Mouse (Mus musculus) midbrain, embryonic 13.5 days (tissue): ENCODE measurements around the gene Matn3. TPM values are rescaled to one million over a fixed set of nuclear protein-coding genes. Genes with fewer than 3 reads are reported as not detected.

Experiments used
- ATAC-seq: fragments of 200-750 bp; cut with Nextera tagmentation; 2 replicates; pipeline ENCODE4 v1.8.0; 2017; ENCODE audit warnings: mild to moderate bottlenecking, moderate TSS enrichment, moderate library complexity
- H3K27ac ChIP-seq: fragments of 300-500 bp; sonication (generic); 2 replicates; pipeline ENCODE4 v1.5.1; 2015; ENCODE audit warnings: inconsistent platforms, mild to moderate bottlenecking, moderate library complexity
- H3K27me3 ChIP-seq: fragments of 300-500 bp; sonication (generic); 2 replicates; pipeline ENCODE4 v1.6.1; 2015; ENCODE audit warnings: mild to moderate bottlenecking, inconsistent platforms
- H3K36me3 ChIP-seq: fragments of 300-500 bp; sonication (generic); 2 replicates; pipeline ENCODE4 v1.6.1; 2015; ENCODE audit warnings: mild to moderate bottlenecking, inconsistent platforms
- H3K4me1 ChIP-seq: fragments of 300-500 bp; sonication (generic); replicated peaks from 2 replicates; pipeline ENCODE4 v1.6.1; 2015; ENCODE audit warnings: inconsistent platforms
- H3K4me2 ChIP-seq: fragments of 300-500 bp; sonication (generic); replicated peaks from 2 replicates; pipeline ENCODE4 v1.6.1; 2015; ENCODE audit warnings: moderate library complexity, mild to moderate bottlenecking, inconsistent platforms
- H3K4me3 ChIP-seq: fragments of 300-500 bp; sonication (generic); replicated peaks from 2 replicates; pipeline ENCODE4 v1.5.1; 2015; ENCODE audit warnings: mild to moderate bottlenecking, inconsistent platforms
- H3K9ac ChIP-seq: fragments of 300-500 bp; sonication (generic); replicated peaks from 2 replicates; pipeline ENCODE4 v1.6.1; 2015; ENCODE audit warnings: mild to moderate bottlenecking, inconsistent platforms
- H3K9me3 ChIP-seq: fragments of 300-500 bp; sonication (generic); 2 replicates; pipeline ENCODE4 v1.6.1; 2016; ENCODE audit warnings: mild to moderate bottlenecking, inconsistent platforms
- WGBS: fragments of 180-500 bp; shearing (Covaris S2); methylation state at CpG from one replicate; pipeline ENCODE4 v1.1.7; 2015; 5-methylcytosine and 5-hydroxymethylcytosine counted together
- polyA plus RNA-seq: library from polyadenylated mRNA; unstranded; fragments of >200 nt; fragmentation: Nextera tagmentation; extraction: Ambion mirVana; gene quantifications from 2 replicates; pipeline ENCODE4 v1.2.1, GENCODE M21; 2015

Gene Matn3
- polyA plus RNA-seq, 1 experiment from 2014 or later, result 0.16 TPM

- H3K27ac ChIP-seq, result no peak overlapping the region
- peaks cover 18% of the 10 kb centered on the region for H3K36me3 ChIP-seq
- 95% methylated on average over 4 of the region's 4 CpGs for WGBS
- H3K9ac ChIP-seq, result no peak overlapping the region
- no peaks in the 10 kb centered on the region for H3K4me1 ChIP-seq
- H3K27me3 ChIP-seq, result no peaks in the 10 kb centered on the region
- no peaks in the 10 kb centered on the region for H3K9me3 ChIP-seq
- ATAC-seq, result no peak
- no peak overlapping the region for H3K4me2 ChIP-seq
- no peak overlapping the region for H3K4me3 ChIP-seq
These were observed 50.6 kb downstream of the Matn3 start for GRCm38 (mm10) chr12:8998318-8998717.

GRCm38 (mm10) chr12:9002038-9002648 is 54.4 kb downstream of the Matn3 start:
- ATAC-seq, result peak; percentile 58
- peaks cover 17% of the 10 kb centered on the region for H3K36me3 ChIP-seq
- WGBS, result 18% methylated on average over 5 of the region's 5 CpGs
- no peak overlapping the region for H3K9ac ChIP-seq
- H3K9me3 ChIP-seq, result no peaks in the 10 kb centered on the region
- no peak overlapping the region for H3K27ac ChIP-seq
- H3K27me3 ChIP-seq, result no peaks in the 10 kb centered on the region
- no peak overlapping the region for H3K4me2 ChIP-seq
- H3K4me1 ChIP-seq, result no peaks in the 10 kb centered on the region
- H3K4me3 ChIP-seq, result no peak overlapping the region

GRCm38 (mm10) chr12:9007146-9007545 is 59.4 kb downstream of the Matn3 start:
- no peak overlapping the region for H3K9ac ChIP-seq
- 70% methylated on average over 4 of the region's 4 CpGs for WGBS

GRCm38 (mm10) chr12:9007811-9008210 is 60.1 kb downstream of the Matn3 start:
- no peaks in the 10 kb centered on the region for H3K27me3 ChIP-seq
- WGBS, result 93% methylated on average over 6 of the region's 6 CpGs
- no peak overlapping the region for H3K9ac ChIP-seq
- ATAC-seq, result no peak
- H3K36me3 ChIP-seq, result peaks cover 17% of the 10 kb centered on the region
- no peak overlapping the region for H3K4me3 ChIP-seq
- no peak overlapping the region for H3K4me2 ChIP-seq
- no peaks in the 10 kb centered on the region for H3K4me1 ChIP-seq
- no peak overlapping the region for H3K27ac ChIP-seq
- no peaks in the 10 kb centered on the region for H3K9me3 ChIP-seq

More at GRCm38 (mm10) chr12:9007146-9007545, 59.4 kb downstream of the Matn3 start:
- no peaks in the 10 kb centered on the region for H3K27me3 ChIP-seq
- no peak overlapping the region for H3K4me2 ChIP-seq
- ATAC-seq, result no peak
- peaks cover 11% of the 10 kb centered on the region; the same call in 1 of the 2 replicates for H3K36me3 ChIP-seq
- H3K4me1 ChIP-seq, result no peaks in the 10 kb centered on the region
- H3K9me3 ChIP-seq, result no peaks in the 10 kb centered on the region
- no peak overlapping the region for H3K27ac ChIP-seq
- no peak overlapping the region for H3K4me3 ChIP-seq

GRCm38 (mm10) chr12:9010311-9010710 is 62.6 kb downstream of the Matn3 start:
- 68% methylated on average over 4 of the region's 4 CpGs for WGBS
- Histone ChIP-seq H3K36me3 (peaks cover 20% of the 10 kb centered on the region), H3K4me3 (no peak overlapping the region), H3K27me3 (no peaks in the 10 kb centered on the region), H3K9ac (no peak overlapping the region), H3K9me3 (no peaks in the 10 kb centered on the region), H3K4me2 (no peak overlapping the region), H3K27ac (no peak overlapping the region), H3K4me1 (no peaks in the 10 kb centered on the region)
- ATAC-seq, result no peak

GRCm38 (mm10) chr12:9016376-9016775 is 68.6 kb downstream of the Matn3 start:
- H3K9me3 ChIP-seq, result no peaks in the 10 kb centered on the region
- ATAC-seq, result no peak
- WGBS, result 90% methylated on average over 9 of the region's 9 CpGs

GRCm38 (mm10) chr12:9020431-9020830 is 72.7 kb downstream of the Matn3 start:
- 89% methylated on average over 8 of the region's 8 CpGs for WGBS
- Histone ChIP-seq H3K27ac (no peak overlapping the region), H3K9me3 (no peaks in the 10 kb centered on the region), H3K4me1 (no peaks in the 10 kb centered on the region), H3K27me3 (no peaks in the 10 kb centered on the region), H3K4me3 (no peak overlapping the region), H3K9ac (no peak overlapping the region), H3K4me2 (no peak overlapping the region), H3K36me3 (peaks cover 38% of the 10 kb centered on the region)
- no peak for ATAC-seq

More at GRCm38 (mm10) chr12:9016376-9016775, 68.6 kb downstream of the Matn3 start:
- H3K4me1 ChIP-seq, result no peaks in the 10 kb centered on the region
- H3K9ac ChIP-seq, result no peak overlapping the region
- no peak overlapping the region for H3K4me3 ChIP-seq
- H3K4me2 ChIP-seq, result no peak overlapping the region
- H3K27ac ChIP-seq, result no peak overlapping the region
- peaks cover 43% of the 10 kb centered on the region for H3K36me3 ChIP-seq
- H3K27me3 ChIP-seq, result no peaks in the 10 kb centered on the region

GRCm38 (mm10) chr12:9020986-9021385 is 73.3 kb downstream of the Matn3 start:
- Histone ChIP-seq H3K4me3 (no peak overlapping the region), H3K9me3 (no peaks in the 10 kb centered on the region), H3K27ac (no peak overlapping the region), H3K27me3 (no peaks in the 10 kb centered on the region), H3K9ac (no peak overlapping the region), H3K4me1 (no peaks in the 10 kb centered on the region), H3K36me3 (peaks cover 35% of the 10 kb centered on the region), H3K4me2 (no peak overlapping the region)
- ATAC-seq, result no peak
- 69% methylated on average over 3 of the region's 3 CpGs for WGBS

Other genes starting within 250 kb of the Matn3 start
- 30.1 and 30.8 TPM in 2 replicates for gene Sdc1, start 176.6 kb upstream of the Matn3 start, polyA plus RNA-seq
- 207 and 221 TPM in 2 replicates for gene Laptm4a, start 26.3 kb upstream of the Matn3 start, polyA plus RNA-seq
- gene Wdr35, start 26.0 kb downstream of the Matn3 start, polyA plus RNA-seq, result 23.9 and 24.4 TPM in 2 replicates
- gene Ttc32, start 82.1 kb downstream of the Matn3 start, polyA plus RNA-seq, result 15.5 and 16.8 TPM in 2 replicates